Mouse (Mus musculus): ENCODE results near the gene Rpl19.

Gene Rpl19

GRCm38 (mm10) chr11:98026570-98027296, at the start of gene Rpl19:
TSS of gene Rpl19 (plus strand) at chr11:98026710.
- DNase-seq: peak; percentile 96

- no peak for DNase-seq
Measured at GRCm38 (mm10) chr11:97977797-97978196, 48.7 kb upstream of the Rpl19 start.

DNA sequence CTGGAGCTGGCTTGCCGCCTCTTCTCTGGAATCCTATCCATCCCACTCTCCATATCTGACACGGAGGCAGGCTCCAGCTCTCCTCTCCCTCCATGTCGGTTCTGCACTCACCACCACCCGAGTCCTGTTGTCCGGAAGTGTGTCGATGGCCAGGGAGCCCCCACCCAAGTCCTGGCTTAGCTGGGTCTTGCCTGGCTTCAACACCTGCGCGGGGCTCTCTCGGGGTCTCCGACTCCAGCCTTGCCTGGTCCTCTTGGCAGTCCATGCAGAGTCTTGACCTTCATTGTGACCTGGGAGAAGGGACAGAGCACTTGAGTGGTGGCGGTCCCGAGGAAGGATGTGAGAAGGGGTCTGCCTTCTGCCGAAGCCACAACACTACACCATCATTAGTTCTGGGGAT, 48.1 kb upstream of the Rpl19 start:
- no peak for DNase-seq

- no peak for DNase-seq
Measured at GRCm38 (mm10) chr11:97979824-97980495, 46.5 kb upstream of the Rpl19 start.

GRCm38 (mm10) chr11:97980531-97980966, 46.0 kb upstream of the Rpl19 start:
- DNase-seq: no peak

DNA sequence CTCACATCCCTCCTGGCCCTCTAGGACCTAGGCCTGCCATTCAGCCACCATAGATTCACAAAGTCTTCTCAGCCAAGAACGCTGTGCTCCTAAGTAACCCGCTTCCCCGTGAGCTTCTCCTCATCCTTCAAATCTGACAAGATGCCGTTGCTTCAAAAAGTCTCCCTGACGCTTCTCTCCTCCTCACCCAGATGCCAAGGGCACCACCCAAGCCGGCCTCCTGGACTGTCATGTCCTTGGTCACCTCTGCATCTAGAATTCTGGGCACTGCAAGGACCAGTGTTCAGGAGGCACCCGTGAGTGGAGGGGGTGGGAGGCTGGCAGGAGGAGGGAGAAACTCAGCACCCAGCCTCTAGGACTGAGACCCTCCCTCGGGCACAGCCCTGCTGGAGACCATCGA, 43.8 kb upstream of the Rpl19 start:
- DNase-seq: no peak

DNA sequence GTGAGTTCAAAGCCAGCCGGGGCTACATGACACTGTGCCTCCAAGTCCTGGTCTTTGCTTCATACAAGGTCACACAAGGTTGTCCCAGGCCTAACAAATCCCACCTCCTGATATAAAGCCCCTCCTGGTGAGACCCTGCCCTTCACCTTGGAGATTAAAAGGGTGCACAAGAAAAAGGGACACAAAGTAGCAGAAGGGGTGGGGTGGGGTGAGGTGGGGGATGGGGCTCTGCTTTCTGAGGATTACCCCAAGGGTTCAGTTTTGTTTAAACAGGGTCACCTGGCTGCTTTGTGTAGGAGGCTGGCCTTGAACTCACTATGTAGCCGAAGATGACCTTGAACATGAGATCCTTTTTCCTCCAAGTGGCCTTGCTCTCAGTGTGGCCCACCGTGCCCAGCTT, 43.0 kb upstream of the Rpl19 start:
- no peak for DNase-seq

DNA sequence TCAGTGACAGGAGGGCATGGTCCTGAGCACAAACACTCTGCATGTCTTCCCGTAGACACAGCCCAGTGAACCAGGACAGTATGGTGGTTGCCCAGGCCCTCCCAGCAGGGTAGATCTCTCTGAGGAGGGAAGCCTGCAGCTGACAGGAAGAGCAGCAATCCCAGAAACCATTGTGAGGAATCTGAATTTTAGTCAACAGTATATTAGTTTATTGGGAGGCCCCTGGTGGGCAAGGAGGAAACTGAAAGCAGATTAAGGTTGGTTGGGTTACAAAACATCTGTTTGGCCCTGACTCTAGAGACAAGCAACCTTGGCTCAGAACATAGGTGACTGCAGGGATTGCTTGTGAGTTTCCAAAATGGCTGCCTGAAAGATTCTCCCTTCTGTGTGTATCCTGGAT, 42.5 kb upstream of the Rpl19 start:
- no peak for DNase-seq

GRCm38 (mm10) chr11:97985727-97986677, 40.5 kb upstream of the Rpl19 start, which contains the start of gene Plxdc1:
TSS of gene Plxdc1 (minus strand) at chr11:97986444.
- no peak for DNase-seq

DNA sequence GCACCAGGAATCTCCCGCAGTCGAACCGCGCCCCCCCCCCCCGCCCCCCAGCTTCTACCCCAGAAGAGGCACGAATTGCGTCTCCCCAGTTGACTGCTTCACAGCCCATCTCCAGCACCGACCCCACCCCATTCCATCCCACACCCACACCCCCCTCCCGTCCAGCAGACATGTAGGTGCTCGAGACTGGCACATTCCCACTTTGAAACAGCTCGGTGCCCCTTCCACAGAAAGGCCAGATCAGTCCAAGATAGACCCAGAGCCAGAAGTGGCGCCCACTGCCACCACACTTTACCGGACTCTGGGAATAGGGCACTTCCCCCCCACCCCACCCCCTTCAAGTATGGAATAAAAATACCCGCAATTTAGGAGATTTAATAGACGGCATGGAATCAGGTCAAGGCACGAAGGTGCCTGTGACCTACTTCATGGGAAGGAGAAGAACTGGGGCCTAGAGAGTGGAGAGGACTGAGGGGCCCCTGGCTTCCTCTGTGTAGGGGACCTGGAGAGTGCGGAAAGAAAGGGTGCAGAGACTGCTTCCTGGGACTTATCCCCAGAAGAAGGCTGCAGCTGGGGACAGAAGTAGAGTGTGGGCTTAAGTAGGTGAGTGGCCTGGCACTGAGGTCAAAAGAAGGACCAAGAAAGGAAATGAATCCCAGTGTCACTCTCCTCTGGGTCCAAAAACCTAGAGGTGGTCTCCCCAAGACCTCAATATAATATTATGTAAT, 39.6 kb upstream of the Rpl19 start:
- no peak for DNase-seq

DNA sequence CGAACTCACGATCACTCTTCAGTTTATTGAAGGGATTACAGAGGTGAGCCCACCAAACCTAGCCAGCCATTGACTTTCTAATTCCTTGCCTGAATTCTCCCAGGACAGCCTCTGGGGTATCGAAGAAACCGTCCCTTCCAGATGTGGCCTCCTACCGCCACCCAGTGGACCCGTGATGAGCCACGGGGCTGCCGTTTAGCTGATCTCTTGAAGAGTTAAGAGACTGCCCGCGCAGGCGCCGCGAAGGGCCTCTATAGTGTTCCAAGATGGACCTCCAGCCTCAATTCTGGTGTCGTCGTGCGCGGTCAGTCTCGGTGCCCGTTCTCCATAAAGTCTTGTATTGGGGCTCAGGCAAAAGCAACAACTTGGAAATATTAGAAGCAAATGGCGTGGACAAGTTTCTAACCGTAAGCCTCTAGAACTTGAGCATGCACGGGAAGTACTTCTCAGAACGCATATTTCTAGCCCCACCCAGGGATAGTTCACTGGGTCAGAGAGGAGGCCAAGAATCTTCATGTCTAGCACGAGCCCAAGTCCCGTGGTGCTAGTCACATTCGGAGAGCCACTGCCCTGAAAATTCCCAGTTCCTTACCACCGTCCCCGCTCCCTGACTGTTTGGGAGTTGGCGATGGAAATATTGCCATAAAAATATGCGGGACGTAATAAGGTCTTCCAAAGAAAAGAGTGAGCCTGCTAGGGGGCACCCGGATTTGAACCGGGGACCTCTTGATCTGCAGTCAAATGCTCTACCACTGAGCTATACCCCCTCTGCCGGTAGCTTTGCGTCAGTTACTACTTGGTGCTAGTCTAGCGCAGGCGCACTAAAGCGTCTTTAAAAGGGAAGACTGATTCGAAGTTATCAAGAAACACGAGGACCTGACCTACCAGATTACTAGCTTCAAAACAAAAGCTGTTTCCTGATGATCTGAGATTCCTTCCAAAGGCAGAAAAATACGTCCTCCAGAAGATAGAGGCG, 38.7 kb upstream of the Rpl19 start:
- peak; percentile 97 for DNase-seq

GRCm38 (mm10) chr11:97988530-97989096, 37.9 kb upstream of the Rpl19 start:
- DNase-seq: peak; percentile 95

- DNase-seq: peak; percentile 73
Measured at GRCm38 (mm10) chr11:97994539-97995100, 31.9 kb upstream of the Rpl19 start.

DNA sequence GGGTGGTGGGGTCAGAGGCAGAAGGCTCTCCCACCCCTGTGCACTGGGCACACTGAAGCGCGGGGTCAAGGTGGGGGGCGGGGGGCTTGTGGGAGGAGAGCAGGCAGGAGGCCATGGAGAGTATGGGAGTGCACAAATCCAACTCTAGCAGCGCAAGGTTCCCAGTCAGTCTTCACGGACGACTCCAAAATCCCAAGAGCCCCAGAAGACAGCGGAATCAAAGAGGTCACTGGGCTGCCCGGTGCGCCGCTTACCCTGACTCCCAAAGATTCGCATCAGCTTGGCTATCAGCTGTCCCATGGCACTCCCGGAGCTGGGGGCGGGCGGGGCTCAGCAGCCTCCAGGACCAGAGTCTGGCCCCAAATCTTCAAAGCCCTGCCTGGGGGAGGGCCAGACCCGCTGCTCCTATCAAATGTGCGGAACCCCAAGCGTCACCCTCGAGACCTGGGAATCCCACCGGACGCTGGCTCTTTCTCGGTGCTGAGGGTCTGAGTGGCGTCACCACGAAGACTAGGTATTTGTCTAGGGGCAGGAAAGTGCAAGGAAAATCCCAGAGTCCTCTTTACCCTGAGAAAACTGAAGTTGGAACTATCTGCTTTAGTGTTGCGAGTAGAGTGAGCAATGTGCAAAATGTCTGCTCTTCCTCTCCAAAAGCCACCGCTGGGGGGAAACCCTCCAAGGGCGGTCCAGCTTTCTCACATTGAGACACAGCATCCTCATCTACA, 30.8 kb upstream of the Rpl19 start, which contains the start of gene Arl5c:
Gene Arl5c, minus strand, starts transcription at position 618 of the 725 bp plus-strand sequence.
- no peak for DNase-seq

- no peak for DNase-seq
Measured at GRCm38 (mm10) chr11:97996691-97997090, 29.8 kb upstream of the Rpl19 start.

DNA sequence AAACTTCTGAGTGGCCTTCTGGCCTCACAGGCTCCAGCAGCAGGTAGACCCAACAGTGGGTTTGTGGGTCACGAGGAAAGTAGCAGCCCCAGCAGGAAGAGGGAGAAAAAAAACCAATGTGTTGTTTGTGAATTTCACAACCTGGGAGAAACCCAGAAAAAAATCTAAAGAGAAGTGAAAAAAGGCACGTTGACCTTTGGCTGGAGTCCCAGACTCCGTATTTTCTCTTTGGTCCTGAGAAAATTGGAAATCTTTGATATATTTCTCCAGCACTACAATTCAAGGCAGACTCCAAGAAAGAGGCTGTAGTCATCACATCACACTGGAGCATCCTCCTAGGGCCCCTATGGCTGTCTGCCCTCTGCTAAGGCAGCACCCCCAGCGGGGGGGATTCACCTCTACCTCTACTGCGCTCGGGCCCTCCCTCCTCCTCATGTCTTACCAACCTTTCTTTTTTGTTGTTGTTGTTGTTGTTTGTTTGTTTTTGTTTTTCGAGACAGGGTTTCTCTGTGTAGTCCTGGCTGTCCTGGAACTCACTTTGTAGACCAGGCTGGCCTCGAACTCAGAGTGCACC, 29.0 kb upstream of the Rpl19 start:
- no peak for DNase-seq

GRCm38 (mm10) chr11:97998074-97998793, 28.3 kb upstream of the Rpl19 start:
- DNase-seq: no peak

DNA sequence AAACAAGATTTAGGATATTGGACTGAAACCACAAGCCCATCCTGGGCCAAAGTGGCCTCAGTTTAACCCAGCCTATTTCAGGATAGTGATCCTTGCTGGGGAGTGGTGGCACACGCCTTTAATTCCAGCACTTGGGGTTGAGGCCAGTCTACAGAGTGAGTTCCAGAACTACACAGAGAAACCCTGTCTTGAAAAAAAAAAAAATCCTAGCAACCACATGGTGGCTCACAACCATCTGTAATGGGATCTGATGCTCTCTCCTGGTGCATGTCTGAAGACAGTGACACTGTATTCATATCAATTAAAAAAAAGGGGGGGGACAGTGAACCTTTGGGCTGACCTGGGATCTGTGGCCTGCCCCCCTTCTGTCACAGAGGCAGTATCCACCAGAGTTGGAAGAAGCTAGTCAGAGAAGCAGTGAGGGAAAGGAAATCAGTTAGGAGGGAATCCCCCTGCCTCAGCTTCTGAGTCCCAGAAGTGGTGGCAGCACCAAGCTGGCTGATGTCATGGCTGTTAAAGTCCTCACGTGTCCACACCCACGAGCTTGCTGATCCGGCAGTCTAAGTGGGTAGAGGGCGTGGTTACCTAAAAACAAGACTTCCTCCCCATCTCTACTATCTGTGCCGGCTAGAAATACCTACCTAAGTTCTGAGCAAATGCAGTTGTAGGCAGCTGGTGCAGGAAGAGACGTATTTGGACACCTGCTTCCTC, 27.5 kb upstream of the Rpl19 start:
- no peak for DNase-seq
